ENCODE assay signal across 8 mouse cellular contexts in genomic region chr11:51858528-51859051, GRCm38 (mm10). TPM values are rescaled to one million over a fixed set of nuclear protein-coding genes. Genes with fewer than 3 reads are reported as not detected.
DNase-seq lines count a peak whose midpoint lies in the region; ATAC-seq and TF ChIP-seq lines count a peak whose summit lies in the region.

No protein-coding gene starts in this region.

- peak; percentile 79 to 81 for DNase-seq in cerebellum, adult 18-20 months
- DNase-seq in forebrain, postnatal 0 days = peak; percentile 27
- peak; percentile 39 for DNase-seq in layer of hippocampus, adult 9-10 months (ENCODE audit: low spot score)
- DNase-seq in lung, embryonic 14.5 days = peak; percentile 85
- DNase-seq in ovary, adult 18-20 months (ENCODE audit: low spot score) = peak; percentile 89
- DNase-seq in thymus, postnatal 0 days (ENCODE audit: low spot score) = peak; percentile 82

- 6% methylated on average over 27 of the region's 28 CpGs for WGBS in forebrain, postnatal 0 days
- under 1% methylated on average over 28 of the region's 28 CpGs for whole genome bisulfite sequencing in lung, embryonic 14.5 days

- H3K9me3 ChIP-seq in E14TG2a.4 (ENCODE audit: low read length) = peaks cover 11% of the 10 kb centered on the region
- H3K9me3 ChIP-seq in forebrain, postnatal 0 days (ENCODE audit: low read length) = no peaks in the 10 kb centered on the region
- H3K9me3 ChIP-seq in lung, embryonic 14.5 days (ENCODE audit: low read depth, low read length) = no peaks in the 10 kb centered on the region

- 0 out of 2 replicates have a peak, but pooled peaks have one; percentile 8 for ATAC-seq in forebrain, postnatal 0 days
- ATAC-seq in hematopoietic stem cell, adult 5-6 weeks (replicated peaks in 1 of 2; ENCODE audit: insufficient read depth in 1 of 2, low FRiP score in 2 of 2, low TSS enrichment in 1 of 2, low read depth in 1 of 2, poor library complexity in 2 of 2, severe bottlenecking in 2 of 2) = peak; percentile 47 to 57
- ATAC-seq in lung, embryonic 14.5 days (ENCODE audit: insufficient read depth) = peak; percentile 47

- peaks cover 46% of the 10 kb centered on the region for H3K4me1 ChIP-seq in E14TG2a.4 (replicated peaks; ENCODE audit: low read depth, low read length)
- no peaks in the 10 kb centered on the region for H3K4me1 ChIP-seq in forebrain, postnatal 0 days (ENCODE audit: insufficient read depth)
- H3K4me1 ChIP-seq in lung, embryonic 14.5 days (ENCODE audit: insufficient read depth) = 0 out of 2 replicates have a peak, but pooled peaks cover 4% of the 10 kb centered on the region

- TF ChIP-seq CTCF in E14TG2a.4 (conservative IDR thresholded peaks at IDR 0.05; ENCODE audit: low read length) = no peak
- no peak for TF ChIP-seq CTCF in forebrain, postnatal 0 days (IDR thresholded peaks at IDR 0.05; ENCODE audit: low read depth)
- no peak; the same call in none of the 2 replicates for TF ChIP-seq CTCF in lung, embryonic 14.5 days (IDR thresholded peaks at IDR 0.05; ENCODE audit: low read depth)

- peak overlapping the region; percentile 77 for H3K27ac ChIP-seq in forebrain, postnatal 0 days (ENCODE audit: low read depth, low read length)
- peak overlapping the region; percentile 94 for H3K27ac ChIP-seq in lung, embryonic 14.5 days (ENCODE audit: low read depth)

- H3K27me3 ChIP-seq in E14TG2a.4 (ENCODE audit: insufficient read depth, low read length) = no peaks in the 10 kb centered on the region
- H3K27me3 ChIP-seq in forebrain, postnatal 0 days (ENCODE audit: insufficient read depth, low read length) = 0 out of 2 replicates have a peak, but pooled peaks cover 3% of the 10 kb centered on the region
- no peaks in the 10 kb centered on the region for H3K27me3 ChIP-seq in lung, embryonic 14.5 days (ENCODE audit: insufficient read depth, low read length)

- peak overlapping the region; percentile 70 for H3K9ac ChIP-seq in forebrain, postnatal 0 days
- peak overlapping the region; percentile 79 for H3K9ac ChIP-seq in lung, embryonic 14.5 days

- no peaks in the 10 kb centered on the region for H3K36me3 ChIP-seq in E14TG2a.4 (ENCODE audit: insufficient read depth, low read length)
- H3K36me3 ChIP-seq in forebrain, postnatal 0 days (ENCODE audit: insufficient read depth) = no peaks in the 10 kb centered on the region
- H3K36me3 ChIP-seq in lung, embryonic 14.5 days (ENCODE audit: insufficient read depth) = no peaks in the 10 kb centered on the region

- peak overlapping the region; percentile 99 for H3K4me2 ChIP-seq in forebrain, postnatal 0 days (ENCODE audit: low read depth)
- H3K4me2 ChIP-seq in lung, embryonic 14.5 days = peak overlapping the region; percentile 95

- H3K4me3 ChIP-seq in E14TG2a.4 (replicated peaks; ENCODE audit: low read length) = peak overlapping the region; percentile 88
- H3K4me3 ChIP-seq in forebrain, postnatal 0 days (ENCODE audit: low read depth, low read length) = peak overlapping the region; percentile 63
- H3K4me3 ChIP-seq in lung, embryonic 14.5 days (ENCODE audit: low read depth, low read length) = peak overlapping the region; percentile 77

RNA-seq across cellular contexts. Expression of gene Jade2, which starts 1.1 kb away (rescaled TPM):
- 1.9 and 3.3 TPM in 2 replicates for total RNA-seq in forebrain, postnatal 0 days (2014; rRNA removed)
- polyA plus RNA-seq in forebrain, postnatal 0 days (2015; fragmentation: Nextera tagmentation; extraction: Ambion mirVana) = 0.34 and 0.56 TPM in 2 replicates
- 16.3 and 17.0 TPM in 2 replicates for total RNA-seq in hematopoietic stem cell, adult 5-6 weeks (2017)
- 1.3 and 1.6 TPM in 2 replicates for polyA plus RNA-seq in lung, embryonic 14.5 days (2014; fragmentation: Nextera tagmentation; extraction: Ambion mirVana)
- 6.8 TPM in 2 replicates for polyA plus RNA-seq in thymus, postnatal 0 days (2015; fragmentation: Nextera tagmentation; extraction: Ambion mirVana)

Comparison
In these comparisons a context has a peak if more than half of its experiments do, and no peak if none do; other contexts are left out.
1. Peak in every context shown above with its lines: DNase-seq, ATAC-seq, H3K4me3 ChIP-seq and H3K27ac ChIP-seq.
2. DNase-seq: peak in every context shown above with its lines; median percentile 89 in ovary, adult 18-20 months; 85 in lung, embryonic 14.5 days; 82 in thymus, postnatal 0 days; 80 in cerebellum, adult 18-20 months; 39 in layer of hippocampus, adult 9-10 months; 27 in forebrain, postnatal 0 days.